8 mouse cellular contexts compared by ENCODE assay signal in genomic region chr16:84774761-84775231, GRCm38 (mm10). TPM values are rescaled to one million over a fixed set of nuclear protein-coding genes. Genes with fewer than 3 reads are reported as not detected.
A peak's percentile ranks its signal among the peaks of the same experiment; 100 is the strongest.
DNase-seq lines count a peak whose midpoint lies in the region; ATAC-seq and TF ChIP-seq lines count a peak whose summit lies in the region.

No protein-coding gene starts in this region.

- H3K4me2 ChIP-seq in forebrain, embryonic 15.5 days (replicated peaks) = peak overlapping the region; percentile 99
- peak overlapping the region; percentile 88 for H3K4me2 ChIP-seq in lung, postnatal 0 days (replicated peaks; ENCODE audit: low read depth, low read length)

- peaks cover 55% of the 10 kb centered on the region for H3K79me2 ChIP-seq in C2C12 (ENCODE audit: control insufficient read depth, insufficient read depth)

- no peaks in the 10 kb centered on the region for H3K9me3 ChIP-seq in forebrain, embryonic 15.5 days
- no peaks in the 10 kb centered on the region for H3K9me3 ChIP-seq in hindbrain, embryonic 10.5 days
- H3K9me3 ChIP-seq in lung, postnatal 0 days (ENCODE audit: low read length) = no peaks in the 10 kb centered on the region; the same call in 1 of the 2 replicates

- H3K4me1 ChIP-seq in brown adipose tissue, adult 24 weeks (ENCODE audit: control insufficient read depth, insufficient read depth, insufficient read length, low read length) = no peaks in the 10 kb centered on the region
- H3K4me1 ChIP-seq in forebrain, embryonic 15.5 days = peaks cover 23% of the 10 kb centered on the region
- peaks cover 30% of the 10 kb centered on the region for H3K4me1 ChIP-seq in hindbrain, embryonic 10.5 days (replicated peaks)
- H3K4me1 ChIP-seq in lung, postnatal 0 days (ENCODE audit: insufficient read depth, low read depth, low read length) = peaks cover 3% of the 10 kb centered on the region; the same call in 1 of the 2 replicates

- no peaks in the 10 kb centered on the region for H3K27me3 ChIP-seq in C2C12 (ENCODE audit: control insufficient read depth, insufficient read depth, insufficient read length)
- no peaks in the 10 kb centered on the region for H3K27me3 ChIP-seq in forebrain, embryonic 15.5 days
- no peaks in the 10 kb centered on the region for H3K27me3 ChIP-seq in hindbrain, embryonic 10.5 days (ENCODE audit: insufficient read depth, poor library complexity, severe bottlenecking)
- no peaks in the 10 kb centered on the region for H3K27me3 ChIP-seq in lung, postnatal 0 days (replicated peaks; ENCODE audit: insufficient read depth, low read length)

- peak; percentile 72 for DNase-seq in hindbrain, embryonic 10.5 days (ENCODE audit: low spot score)
- DNase-seq in layer of hippocampus, postnatal 10 days (ENCODE audit: low spot score in 2 of 2) = peak; percentile 60 to 70
- DNase-seq in lung, postnatal 0 days (ENCODE audit: low spot score) = peak; percentile 16
- DNase-seq in retina, postnatal 7 days (ENCODE audit: low read depth, low spot score) = peak; percentile 71

- peak overlapping the region; percentile 74 for H3ac ChIP-seq in C2C12 (ENCODE audit: control insufficient read depth, insufficient read length, low read depth)

- no peak for TF ChIP-seq CTCF in C2C12 (IDR thresholded peaks at IDR 0.05; ENCODE audit: control insufficient read depth, insufficient read depth, insufficient read length)
- no peak for TF ChIP-seq CTCF in lung, postnatal 0 days (IDR thresholded peaks at IDR 0.05)

- peak overlapping the region; percentile 73 for H3K27ac ChIP-seq in brown adipose tissue, adult 24 weeks (replicated peaks; ENCODE audit: low read depth, low read length)
- peak overlapping the region; percentile 91 for H3K27ac ChIP-seq in forebrain, embryonic 15.5 days (replicated peaks)
- H3K27ac ChIP-seq in hindbrain, embryonic 10.5 days = peak overlapping the region; percentile 97
- peak overlapping the region; percentile 73 for H3K27ac ChIP-seq in lung, postnatal 0 days (ENCODE audit: low read length)

- H3K9ac ChIP-seq in forebrain, embryonic 15.5 days (replicated peaks) = peak overlapping the region; percentile 80
- peak overlapping the region; percentile 37 for H3K9ac ChIP-seq in lung, postnatal 0 days (replicated peaks; ENCODE audit: low read depth)

- ATAC-seq in forebrain, embryonic 15.5 days (replicated peaks) = peak; percentile 41
- ATAC-seq in lung, postnatal 0 days = no peak
- ATAC-seq in monocyte, adult 5-6 weeks (replicated peaks; ENCODE audit: insufficient number of reproducible peaks, low FRiP score, low TSS enrichment, poor library complexity, severe bottlenecking) = no peak

- H3K36me3 ChIP-seq in C2C12 (ENCODE audit: control insufficient read depth, insufficient read depth) = peaks cover 15% of the 10 kb centered on the region
- no peaks in the 10 kb centered on the region for H3K36me3 ChIP-seq in forebrain, embryonic 15.5 days
- peaks cover 27% of the 10 kb centered on the region for H3K36me3 ChIP-seq in hindbrain, embryonic 10.5 days
- no peaks in the 10 kb centered on the region for H3K36me3 ChIP-seq in lung, postnatal 0 days (ENCODE audit: insufficient read depth, low read length)

- no peak for TF ChIP-seq EP300 in lung, postnatal 0 days (IDR thresholded peaks at IDR 0.05)

- under 1% methylated on average over 23 of the region's 23 CpGs for WGBS in forebrain, embryonic 15.5 days
- under 1% methylated on average over 23 of the region's 23 CpGs for WGBS in hindbrain, embryonic 10.5 days
- 2% methylated on average over 23 of the region's 23 CpGs for WGBS in lung, postnatal 0 days

- peaks cover 39% of the 10 kb centered on the region for H3K79me3 ChIP-seq in C2C12 (ENCODE audit: low read depth)

- H3K4me3 ChIP-seq in C2C12 (ENCODE audit: insufficient read depth, poor library complexity, severe bottlenecking) = peak overlapping the region; percentile 71
- peak overlapping the region; percentile 69 for H3K4me3 ChIP-seq in brown adipose tissue, adult 24 weeks (ENCODE audit: insufficient read depth, low read depth, low read length)
- H3K4me3 ChIP-seq in forebrain, embryonic 15.5 days = peak overlapping the region; percentile 71
- peak overlapping the region; percentile 81 for H3K4me3 ChIP-seq in hindbrain, embryonic 10.5 days
- H3K4me3 ChIP-seq in lung, postnatal 0 days (ENCODE audit: low read depth, low read length) = peak overlapping the region; percentile 52

TF ChIP-seq in C2C12, 6 proteins besides CTCF, POLR2A, EP300 and RAD21:
- TF ChIP-seq MYOG (IDR thresholded peaks at IDR 0.05; ENCODE audit: control insufficient read depth, extremely low read depth, insufficient read length) (no peak), MAX (IDR thresholded peaks at IDR 0.05) (no peak), CEBPB (IDR thresholded peaks at IDR 0.05; ENCODE audit: low read depth) (no peak), FOSL1 (IDR thresholded peaks at IDR 0.05; ENCODE audit: insufficient read depth, low read length, poor library complexity, severe bottlenecking) (no peak), MYOD1 (IDR thresholded peaks at IDR 0.05; ENCODE audit: control insufficient read depth, insufficient read length, low read depth) (no peak), USF1 (IDR thresholded peaks at IDR 0.05; ENCODE audit: low read depth) (no peak)

RNA-seq across cellular contexts. Expression of gene Jam2, which starts 0.9 kb away (rescaled TPM):
- polyA plus RNA-seq in C2C12 (2012; fragmentation: generic; extraction: Trizol) = 44.5 TPM
- 26.8 and 36.1 TPM in 2 replicates for polyA plus RNA-seq in brown adipose tissue, adult 24 weeks (2012; ENCODE audit: insufficient read depth, insufficient read length, missing spikeins)
- polyA plus RNA-seq in forebrain, embryonic 15.5 days (2015; fragmentation: Nextera tagmentation; extraction: Ambion mirVana) = 16.7 and 18.4 TPM in 2 replicates
- 46.5 and 52.6 TPM in 2 replicates for polyA plus RNA-seq in hindbrain, embryonic 10.5 days (2016; fragmentation: Nextera tagmentation; extraction: Ambion mirVana)
- total RNA-seq in layer of hippocampus, postnatal 10 days (2021) = 10 to 100 TPM; 26.3 to 30.4 TPM
- polyA plus RNA-seq in lung, postnatal 0 days (2015; fragmentation: Nextera tagmentation; extraction: Ambion mirVana) = 33.2 and 38.2 TPM in 2 replicates
- total RNA-seq in monocyte, adult 5-6 weeks (2017) = 0.19 TPM in 1 of 3 replicates, not detected in the others

RNA-seq across cellular contexts. Expression of gene Mrpl39, which starts 39.3 kb away (rescaled TPM):
- polyA plus RNA-seq in C2C12 (2012; fragmentation: generic; extraction: Trizol) = 44.7 TPM
- polyA plus RNA-seq in brown adipose tissue, adult 24 weeks (2012; ENCODE audit: insufficient read depth, insufficient read length, missing spikeins) = 79.8 and 83.8 TPM in 2 replicates
- polyA plus RNA-seq in forebrain, embryonic 15.5 days (2015; fragmentation: Nextera tagmentation; extraction: Ambion mirVana) = 34.4 and 35.4 TPM in 2 replicates
- polyA plus RNA-seq in hindbrain, embryonic 10.5 days (2016; fragmentation: Nextera tagmentation; extraction: Ambion mirVana) = 50.3 and 54.4 TPM in 2 replicates
- total RNA-seq in layer of hippocampus, postnatal 10 days (2021) = 10 to 100 TPM; 18.9 to 21.3 TPM
- polyA plus RNA-seq in lung, postnatal 0 days (2015; fragmentation: Nextera tagmentation; extraction: Ambion mirVana) = 27.0 and 29.4 TPM in 2 replicates
- total RNA-seq in monocyte, adult 5-6 weeks (2017) = 27.6 to 43.8 TPM (median 30.4 TPM) in 3 replicates

RNA-seq across cellular contexts. Expression of gene Gabpa, which starts 59.9 kb away (rescaled TPM):
- polyA plus RNA-seq in C2C12 (2012; fragmentation: generic; extraction: Trizol) = 11.7 TPM
- polyA plus RNA-seq in brown adipose tissue, adult 24 weeks (2012; ENCODE audit: insufficient read depth, insufficient read length, missing spikeins) = 45.9 and 68.9 TPM in 2 replicates
- polyA plus RNA-seq in forebrain, embryonic 15.5 days (2015; fragmentation: Nextera tagmentation; extraction: Ambion mirVana) = 26.4 and 26.9 TPM in 2 replicates
- polyA plus RNA-seq in hindbrain, embryonic 10.5 days (2016; fragmentation: Nextera tagmentation; extraction: Ambion mirVana) = 28.5 and 35.1 TPM in 2 replicates
- 10 to 100 TPM; 23.2 to 25.7 TPM for total RNA-seq in layer of hippocampus, postnatal 10 days (2021)
- polyA plus RNA-seq in lung, postnatal 0 days (2015; fragmentation: Nextera tagmentation; extraction: Ambion mirVana) = 13.9 and 17.3 TPM in 2 replicates
- total RNA-seq in monocyte, adult 5-6 weeks (2017) = 75.5 to 102 TPM (median 84.3 TPM) in 3 replicates

Comparison
In these comparisons a context has a peak if more than half of its experiments do, and no peak if none do; other contexts are left out.
1. DNase-seq: peak in every context shown above with its lines; median percentile 72 in hindbrain, embryonic 10.5 days; 71 in retina, postnatal 7 days; 65 in layer of hippocampus, postnatal 10 days; 16 in lung, postnatal 0 days.